Mouse (Mus musculus): ENCODE results near the gene Eepd1. TPM values are rescaled to one million over a fixed set of nuclear protein-coding genes. Genes with fewer than 3 reads are reported as not detected.
"Not testable (repeated sequence)": the region's sequence is repeated elsewhere in the genome, so short reads cannot be mapped to it uniquely, and the experiment has no call there.

Gene Eepd1
- 42.0 and 53.9 TPM in 2 replicates for total RNA-seq (2021)
- long read RNA-seq, transcript Eepd1-201 (8 exons, 2,723 nt) = major isoform, 80 of 85 reads
- long read RNA-seq, partial matches to known transcripts = 2 of 85 reads
- long read RNA-seq, other reads (novel, unspliced or antisense) = 3 of 85 reads

DNA sequence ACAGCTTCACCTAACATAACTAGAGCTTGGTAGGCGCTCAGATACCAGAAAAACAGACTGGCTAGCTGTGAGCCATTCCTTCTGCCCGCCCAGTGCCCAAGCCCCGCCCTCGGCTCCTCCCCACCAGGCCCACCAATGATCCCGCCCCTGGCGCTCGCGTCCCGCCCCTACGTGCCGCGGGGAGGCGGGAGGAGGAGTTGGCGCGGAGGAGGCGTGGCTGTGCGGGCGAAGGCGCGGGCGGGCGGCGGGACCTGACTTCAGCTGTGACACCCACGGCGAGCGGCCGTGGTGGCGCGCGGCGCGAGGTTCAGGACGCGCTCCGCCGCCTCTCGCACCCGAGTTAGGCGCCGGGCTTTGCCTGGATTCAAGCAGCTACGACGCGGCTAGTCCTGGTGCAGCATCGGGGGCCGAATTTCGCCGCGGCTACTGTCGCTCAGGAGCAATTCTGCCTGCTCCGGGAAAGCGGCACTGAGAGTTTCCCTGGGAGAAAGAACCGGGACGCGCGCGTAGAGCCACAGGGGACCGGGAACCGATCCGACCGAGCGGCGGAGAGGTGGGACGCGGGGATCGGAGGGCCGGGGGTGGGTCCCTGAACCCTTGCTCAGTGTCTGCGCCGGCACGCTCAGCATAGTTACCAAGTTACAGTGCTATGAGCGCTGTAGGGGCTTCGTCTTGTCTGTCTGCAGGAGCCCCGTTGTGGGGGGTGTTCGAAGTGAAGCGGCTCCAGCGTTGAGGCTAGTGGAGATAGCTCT lies at the start of gene Eepd1:
Gene Eepd1 (plus strand): TSS at position 204 of the 752 bp plus-strand sequence.
- peak; percentile 99 for DNase-seq

DNA sequence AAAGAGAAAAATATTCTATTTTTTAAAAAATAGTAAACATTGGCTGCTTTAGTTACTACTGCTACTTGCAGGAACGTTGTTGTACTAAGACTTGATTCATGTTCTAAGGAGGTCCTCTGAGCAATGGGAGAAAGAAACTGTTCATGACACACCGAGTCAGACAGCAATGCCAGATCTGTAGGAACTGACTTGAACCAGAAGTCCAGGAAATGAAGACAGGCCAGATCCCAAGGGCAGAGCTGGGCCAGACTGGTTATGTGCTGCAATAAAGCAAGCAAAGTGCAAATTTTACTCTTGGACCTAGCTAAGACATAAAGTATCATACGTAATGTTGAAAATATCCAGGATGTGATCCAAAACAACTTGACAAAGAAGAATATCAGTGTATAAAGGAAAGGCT lies 42.5 kb upstream of the Eepd1 start:
- no peak for DNase-seq

DNA sequence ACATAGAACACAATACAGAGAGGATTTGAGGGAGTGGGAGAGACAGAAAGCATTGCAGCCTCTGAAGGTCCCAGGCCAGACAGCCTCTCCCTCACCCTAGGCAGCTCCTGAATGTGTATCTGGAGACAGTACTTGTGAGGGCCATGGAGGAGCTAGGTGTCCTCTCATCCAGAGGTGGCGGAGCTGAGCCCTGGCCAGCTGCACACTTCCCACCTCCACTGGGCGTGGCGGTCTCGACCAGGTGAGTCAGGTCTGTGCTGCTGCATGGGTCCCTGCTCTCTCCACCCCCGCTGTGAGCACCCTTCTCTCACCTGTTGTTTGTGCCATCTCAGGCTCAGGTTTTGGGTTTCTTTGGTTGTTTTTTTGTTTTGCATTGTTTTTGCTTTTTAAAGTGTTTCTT lies 41.3 kb upstream of the Eepd1 start:
- not testable (repeated sequence) for DNase-seq

DNA sequence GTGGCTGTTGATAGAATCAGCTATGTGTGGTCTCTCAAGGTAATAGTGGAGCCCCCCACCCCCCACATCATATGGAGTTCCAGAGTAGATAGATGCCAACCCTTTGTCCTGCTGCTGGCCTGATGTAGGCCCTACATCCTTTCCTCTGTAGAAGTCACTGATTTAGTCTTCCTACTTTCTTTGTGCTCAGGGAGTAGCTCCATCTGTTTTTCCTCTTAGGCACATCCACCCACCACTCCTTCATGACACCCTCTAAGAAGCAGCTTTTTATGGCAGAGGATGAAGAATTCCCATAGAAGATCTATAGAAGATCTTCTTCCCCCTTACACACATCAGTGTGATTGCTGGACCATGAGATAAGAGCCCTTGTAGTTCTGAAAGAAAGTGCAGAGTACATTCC lies 39.3 kb upstream of the Eepd1 start:
- DNase-seq = no peak

DNA sequence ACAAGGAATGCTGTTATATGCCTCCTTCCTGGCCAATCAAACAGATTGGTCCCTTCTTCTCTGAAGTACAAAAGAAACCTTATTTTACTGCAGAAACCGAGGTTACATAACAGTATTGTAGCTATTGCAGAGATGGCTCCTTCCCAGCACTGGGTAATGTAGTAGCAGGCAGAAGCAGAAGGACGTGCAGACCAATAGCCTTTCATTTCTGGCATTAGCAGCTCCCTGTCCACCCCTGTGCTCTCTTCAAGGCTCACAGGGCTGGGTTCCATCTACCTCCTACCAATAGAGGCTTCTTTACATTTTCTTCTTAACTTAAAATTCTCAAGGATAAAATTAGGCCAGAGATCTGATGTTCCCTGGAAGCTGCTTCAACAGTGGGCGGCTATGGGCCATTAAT lies 38.3 kb upstream of the Eepd1 start:
- DNase-seq = no peak

DNA sequence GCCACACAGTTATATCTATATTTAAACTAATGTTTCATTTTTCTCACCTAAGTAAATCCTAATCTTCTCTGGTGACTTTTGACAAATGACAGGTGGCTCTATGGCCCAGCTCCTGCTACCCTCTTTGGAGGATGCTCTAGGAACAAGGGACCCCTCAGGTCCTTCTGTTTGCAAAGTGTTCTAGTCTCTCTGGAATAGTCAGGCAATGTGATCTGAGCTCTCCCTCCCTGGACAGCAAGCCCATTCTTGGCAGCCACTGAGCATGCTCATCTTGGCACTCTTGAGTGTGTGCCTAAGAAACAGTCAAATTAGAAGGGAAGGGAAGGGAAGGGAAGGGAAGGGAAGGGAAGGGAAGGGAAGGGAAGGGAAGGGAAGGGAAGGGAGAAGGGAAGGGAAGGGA lies 37.8 kb upstream of the Eepd1 start:
- DNase-seq = no peak

DNA sequence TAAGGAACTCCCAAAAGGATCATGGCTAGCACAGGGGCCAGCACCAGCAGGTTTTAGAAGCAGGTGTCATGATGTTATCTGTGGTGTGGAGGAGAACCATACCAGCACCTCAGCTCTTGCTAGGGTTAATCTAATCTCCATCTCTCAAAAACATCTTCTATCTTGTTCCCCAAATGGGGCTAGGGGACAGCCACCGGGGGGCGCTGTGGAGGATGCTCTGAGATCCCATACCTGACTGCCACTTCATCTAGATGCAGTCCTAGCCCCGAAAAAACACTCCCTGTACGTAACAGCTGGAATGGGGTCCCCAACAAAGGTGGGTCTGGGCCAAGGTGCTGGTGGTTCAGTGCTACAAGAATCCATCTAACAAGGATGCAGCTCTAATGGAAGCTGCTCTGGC lies 31.0 kb upstream of the Eepd1 start:
- peak; percentile 14 for DNase-seq

DNA sequence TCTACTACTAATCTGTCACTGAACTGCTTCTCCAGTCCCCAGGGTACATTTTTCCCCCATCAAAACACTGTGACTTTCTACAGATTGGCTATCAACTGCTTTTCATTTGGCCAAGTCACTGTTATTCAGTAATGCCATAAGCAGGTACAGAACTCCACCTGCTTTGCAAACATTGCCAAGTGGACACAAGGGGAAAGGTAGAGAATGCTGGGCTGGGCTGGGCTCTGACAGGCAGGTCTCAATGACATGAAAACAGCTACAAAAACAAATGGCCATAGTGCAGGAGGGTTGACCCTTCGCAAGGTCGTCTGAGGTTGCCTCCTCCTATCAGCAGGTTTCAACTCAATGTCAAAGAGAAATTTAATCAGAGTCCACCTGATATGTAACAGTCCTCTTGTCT lies 26.3 kb upstream of the Eepd1 start:
- DNase-seq = no peak

DNA sequence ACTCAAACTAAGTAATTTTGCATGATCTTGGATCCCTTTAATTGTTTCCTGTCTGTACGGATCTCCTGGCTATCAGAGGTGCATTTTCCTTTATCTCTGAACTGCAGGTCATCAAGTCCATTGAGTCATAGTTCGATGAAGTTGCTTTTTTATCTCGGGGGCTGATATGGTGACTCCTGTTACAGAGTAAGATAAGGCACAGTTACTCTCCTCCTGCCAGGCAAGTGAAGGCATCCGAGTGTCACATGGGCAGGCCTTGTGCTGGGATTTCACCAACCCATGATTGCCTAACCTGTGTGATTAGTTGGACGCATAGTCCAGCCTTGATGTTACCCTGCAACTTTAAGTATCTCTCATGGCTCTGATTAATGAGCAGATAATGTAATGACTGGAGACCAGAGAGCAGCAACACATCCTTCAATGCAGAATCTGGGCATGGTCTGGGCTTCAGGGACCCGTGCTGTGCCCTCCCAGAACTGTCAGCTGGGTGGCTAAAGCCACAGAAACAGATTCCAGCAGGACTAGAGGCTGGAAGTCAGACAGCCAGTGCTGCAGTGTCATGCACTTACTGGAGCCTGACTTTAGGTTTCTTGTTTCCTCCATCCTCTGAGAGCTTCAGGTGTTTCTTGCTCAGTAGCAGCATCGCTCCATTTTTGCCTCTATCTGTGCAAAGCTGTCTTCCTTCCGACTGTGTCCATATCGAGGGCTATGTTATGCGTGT lies 20.4 kb upstream of the Eepd1 start:
- DNase-seq = peak; percentile 55

DNA sequence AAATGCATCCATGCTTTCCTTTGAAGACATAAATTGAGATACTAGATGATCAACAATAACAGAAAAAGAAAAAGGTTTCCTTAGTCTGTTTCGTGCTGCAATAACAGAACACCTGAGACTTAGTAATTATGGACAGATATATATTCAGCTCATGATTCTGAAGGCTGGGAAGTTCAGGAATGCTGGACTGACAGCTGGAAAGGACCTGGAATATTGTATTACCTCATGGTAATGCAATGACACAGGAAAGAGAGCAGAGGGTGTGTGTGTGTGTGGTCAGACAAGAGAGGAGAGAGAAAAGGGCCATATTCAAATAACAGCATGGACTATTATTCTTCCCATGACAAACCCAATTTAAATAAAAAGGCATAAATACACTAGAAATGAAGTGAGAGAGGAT lies 17.0 kb upstream of the Eepd1 start:
- DNase-seq = no peak

DNA sequence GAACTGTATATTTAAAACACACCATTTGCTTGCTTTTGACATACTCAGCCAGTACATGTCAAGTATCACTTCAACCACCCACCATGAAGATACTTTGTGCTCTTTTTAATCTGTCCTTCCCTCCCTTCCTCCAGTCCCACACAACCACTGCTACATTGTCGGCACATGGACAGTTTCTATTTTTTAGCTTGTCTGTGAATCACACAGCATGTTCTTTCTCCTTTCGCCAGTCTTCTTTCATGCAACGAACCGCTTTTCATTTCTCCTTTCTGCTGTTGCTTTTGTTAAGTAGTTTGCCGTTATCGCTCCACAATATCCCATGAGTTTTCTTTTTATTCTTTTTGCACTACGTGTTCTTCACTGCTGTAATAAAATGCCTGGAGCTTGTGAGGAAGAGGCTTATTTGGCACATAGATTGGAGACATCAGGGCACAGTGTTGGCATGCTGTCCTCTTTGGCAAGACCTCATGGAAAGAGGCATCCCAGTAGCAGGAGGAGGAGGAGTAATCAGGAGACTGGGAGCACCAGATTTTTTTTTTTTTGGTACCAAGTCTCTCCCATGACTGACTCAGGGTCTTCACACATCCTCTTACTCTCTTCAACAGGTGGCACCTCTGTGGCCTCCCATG lies 1.8 kb upstream of the Eepd1 start:
- DNase-seq = no peak

DNA sequence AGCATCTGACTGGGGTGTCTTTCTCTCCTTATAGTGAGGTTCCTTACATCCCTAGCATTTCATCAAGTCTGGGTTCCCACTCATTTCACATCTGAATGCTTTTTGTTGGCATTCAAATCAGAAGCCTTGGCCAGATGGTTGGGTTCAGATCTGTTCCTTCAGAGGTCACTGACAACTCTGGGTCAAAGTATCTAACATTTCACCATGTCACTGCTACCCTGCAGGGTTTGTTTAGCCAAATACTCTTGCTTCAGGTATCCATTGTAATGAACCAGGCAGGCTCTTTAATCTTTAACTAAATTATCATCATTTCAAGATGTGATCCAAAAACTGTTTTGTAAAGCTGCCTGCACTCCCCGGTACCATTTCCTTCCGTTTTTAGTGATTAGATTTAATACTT lies 671 bp upstream of the Eepd1 start:
- no peak for DNase-seq

DNA sequence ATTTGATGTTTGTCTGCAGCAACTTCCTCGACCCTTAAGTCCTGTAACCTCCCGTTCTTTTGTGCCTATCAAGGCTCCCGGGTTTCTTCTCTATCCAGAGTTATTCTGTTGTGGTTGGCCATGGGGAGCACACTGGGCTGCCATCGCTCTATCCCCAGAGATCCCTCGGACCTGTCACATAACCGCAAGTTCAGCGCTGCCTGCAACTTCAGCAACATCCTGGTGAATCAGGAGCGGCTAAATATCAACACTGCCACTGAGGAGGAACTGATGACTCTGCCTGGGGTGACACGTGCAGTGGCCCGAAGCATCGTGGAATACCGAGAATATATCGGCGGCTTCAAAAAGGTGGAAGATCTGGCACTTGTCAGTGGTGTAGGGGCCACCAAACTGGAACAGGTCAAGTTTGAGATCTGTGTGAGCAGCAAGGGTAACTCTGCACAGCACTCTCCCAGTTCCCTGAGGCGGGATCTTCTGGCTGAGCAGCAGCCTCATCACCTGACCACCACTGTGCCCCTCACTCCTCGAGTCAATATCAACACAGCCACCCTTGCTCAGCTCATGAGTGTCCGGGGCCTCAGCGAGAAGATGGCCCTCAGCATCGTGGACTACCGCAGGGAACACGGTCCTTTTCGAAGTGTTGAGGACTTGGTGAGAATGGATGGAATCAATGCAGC lies 1.1 kb downstream of the Eepd1 start:
- DNase-seq = peak; percentile 37

DNA sequence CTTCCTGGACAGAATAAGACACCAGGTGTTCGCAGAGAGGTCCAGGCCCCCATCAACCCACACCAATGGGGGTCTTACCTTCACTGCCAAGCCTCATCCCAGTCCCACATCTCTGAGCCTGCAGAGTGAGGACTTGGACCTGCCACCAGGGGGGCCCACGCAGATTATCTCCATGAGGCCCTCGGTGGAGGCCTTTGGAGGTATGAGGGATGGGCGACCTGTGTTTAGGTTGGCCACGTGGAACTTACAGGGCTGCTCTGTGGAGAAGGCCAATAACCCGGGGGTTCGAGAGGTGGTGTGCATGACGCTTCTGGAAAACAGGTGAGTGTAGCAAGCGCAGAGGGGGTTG lies 1.6 kb downstream of the Eepd1 start:
- no peak for DNase-seq

DNA sequence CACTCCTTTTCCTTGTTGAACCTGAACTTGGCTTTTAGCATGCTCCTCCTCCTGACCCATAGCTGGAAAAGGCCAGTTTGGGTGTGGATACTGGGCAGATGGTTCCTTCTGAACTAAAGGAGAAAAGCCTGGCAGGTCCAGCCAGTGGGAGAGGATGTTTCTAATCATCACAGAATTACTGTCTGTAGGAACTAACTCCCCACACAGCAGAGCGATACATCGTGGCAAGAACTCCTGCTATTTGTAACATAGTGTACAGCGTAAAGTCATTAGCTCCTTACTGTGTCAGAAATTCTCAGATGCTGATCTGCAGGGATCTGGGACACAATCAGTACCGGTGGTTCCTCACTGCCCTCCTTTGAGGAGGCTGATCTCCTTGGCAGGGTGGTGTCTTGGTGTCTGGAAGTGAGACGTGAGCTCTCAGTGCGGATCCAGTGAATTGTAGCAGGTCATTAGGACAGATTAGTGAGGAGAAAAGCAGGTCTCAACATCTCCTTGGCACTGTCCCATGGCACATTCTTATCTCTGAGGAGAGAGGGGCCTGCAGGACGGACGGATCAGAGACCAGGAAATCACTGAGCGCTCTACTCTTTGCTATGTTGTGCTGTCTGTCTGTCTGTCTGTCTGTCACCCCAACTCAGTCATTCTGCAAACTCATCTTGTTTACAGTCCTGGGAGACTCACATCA lies 2.7 kb downstream of the Eepd1 start:
- DNase-seq = no peak

DNA sequence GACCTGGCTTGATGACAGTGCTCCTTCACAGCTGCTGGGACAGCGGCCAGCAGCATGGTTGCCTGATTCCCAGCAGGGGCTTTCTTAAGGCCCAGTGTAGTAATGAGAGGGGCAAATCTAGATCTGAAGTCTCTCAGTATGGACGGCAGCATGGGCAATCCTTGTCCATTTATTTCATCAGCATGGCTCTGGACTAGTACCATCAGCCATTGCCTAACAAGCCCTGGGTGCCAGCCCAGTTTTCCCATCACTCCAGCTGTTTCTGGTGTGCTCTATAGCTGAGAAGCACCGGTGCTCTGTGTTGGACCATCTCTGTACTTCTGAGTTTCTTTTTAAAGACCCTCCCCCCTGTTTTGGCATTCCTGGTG lies 3.3 kb downstream of the Eepd1 start:
- DNase-seq = no peak

DNA sequence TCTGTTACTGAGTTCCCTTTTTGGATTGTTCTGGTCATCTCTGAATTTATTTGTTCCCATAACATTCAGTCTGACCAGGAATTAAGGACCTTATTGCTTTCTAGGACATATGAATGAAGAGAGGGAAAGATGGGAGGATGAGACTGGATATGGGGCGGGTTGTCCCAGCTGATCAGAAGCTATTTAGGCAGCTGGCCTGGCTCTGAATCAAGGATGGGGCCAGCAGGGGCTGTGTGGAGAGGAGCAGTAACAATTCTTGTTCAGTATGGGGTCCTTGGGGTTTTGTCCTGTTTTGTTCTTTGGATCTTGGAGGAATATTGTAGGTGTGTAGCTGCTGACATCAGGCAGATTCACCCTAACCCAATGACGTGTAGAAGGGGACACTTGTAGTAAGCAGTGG lies 3.7 kb downstream of the Eepd1 start:
- DNase-seq = no peak

DNA sequence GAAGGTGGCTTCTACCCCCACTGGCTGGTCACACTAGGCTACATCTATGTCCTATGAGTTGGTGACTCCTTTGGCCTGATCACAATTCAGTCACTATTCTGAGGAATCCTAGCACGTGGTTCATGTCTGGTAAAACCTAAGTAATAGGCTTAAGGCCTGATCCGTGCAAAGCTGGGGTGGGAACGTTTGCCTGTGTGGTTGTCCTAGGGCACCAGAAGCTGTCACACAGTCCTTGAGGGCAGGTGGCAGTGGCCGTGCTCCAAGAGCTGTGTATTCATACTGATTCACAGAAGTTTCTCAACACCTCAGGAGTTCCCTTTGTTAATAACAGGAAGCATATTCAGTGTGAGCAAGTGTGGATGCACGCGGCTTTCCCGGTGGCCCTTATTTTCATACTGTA lies 4.1 kb downstream of the Eepd1 start:
- peak; percentile 46 for DNase-seq

DNA sequence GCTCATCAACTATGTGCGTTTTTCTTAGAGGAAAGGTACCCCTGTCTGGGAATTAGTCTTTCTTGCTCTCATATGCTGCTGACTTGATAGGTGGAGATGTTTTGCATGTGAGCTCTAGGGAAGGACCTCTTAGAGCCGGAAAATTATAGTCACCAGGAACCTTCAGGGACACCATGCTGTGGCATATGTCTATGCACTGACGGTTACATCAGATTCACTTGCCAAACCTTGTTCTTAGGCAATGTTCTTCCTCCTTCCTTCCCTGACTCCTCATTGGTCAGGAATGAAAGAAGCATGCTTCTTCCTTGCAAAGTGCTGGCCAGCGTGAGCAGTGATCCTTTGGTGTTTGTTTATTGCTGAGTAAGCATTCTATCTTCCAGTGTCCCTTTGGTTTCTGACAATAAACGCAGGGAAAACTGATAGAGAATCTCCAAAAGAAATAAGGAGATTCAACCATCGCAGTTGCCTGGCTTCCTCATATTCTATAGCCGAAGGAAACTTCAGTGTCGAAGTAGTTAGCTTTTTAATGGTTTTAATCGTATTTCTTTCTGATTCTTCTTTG lies 5.0 kb downstream of the Eepd1 start:
- no peak for DNase-seq

DNA sequence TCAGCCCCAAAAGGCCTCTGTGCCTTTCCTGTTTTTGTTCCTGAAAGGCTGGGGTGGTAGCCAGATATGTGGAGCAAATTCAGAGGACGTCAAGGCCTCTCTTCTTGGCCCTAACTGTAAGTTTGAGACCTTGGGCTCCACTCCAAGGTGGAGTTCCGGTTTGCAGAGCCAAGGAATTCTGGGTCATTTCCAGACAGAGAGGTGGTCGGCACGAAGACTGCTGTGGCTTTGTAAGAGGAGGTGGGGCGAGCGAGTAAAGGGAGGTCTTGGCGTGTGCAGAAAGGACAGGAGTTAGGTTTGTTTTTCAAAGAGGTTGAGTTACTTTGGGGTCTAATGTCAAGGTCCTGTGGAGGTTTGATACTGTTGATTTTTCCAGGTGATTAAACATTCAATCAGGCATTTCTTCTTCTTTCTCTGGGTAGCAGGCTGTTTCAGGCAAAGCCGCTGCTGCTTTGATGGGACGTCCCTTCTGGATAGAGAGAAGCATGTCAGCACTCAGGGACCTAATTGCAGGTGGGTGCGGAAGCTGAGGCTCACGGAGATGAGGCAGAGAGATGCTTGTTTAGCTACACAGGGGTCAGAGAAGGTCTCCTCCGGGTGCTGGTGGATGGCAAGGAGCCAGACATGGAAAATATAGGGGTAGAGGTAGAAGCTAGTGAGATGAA lies 6.2 kb downstream of the Eepd1 start:
- DNase-seq = peak; percentile 62

DNA sequence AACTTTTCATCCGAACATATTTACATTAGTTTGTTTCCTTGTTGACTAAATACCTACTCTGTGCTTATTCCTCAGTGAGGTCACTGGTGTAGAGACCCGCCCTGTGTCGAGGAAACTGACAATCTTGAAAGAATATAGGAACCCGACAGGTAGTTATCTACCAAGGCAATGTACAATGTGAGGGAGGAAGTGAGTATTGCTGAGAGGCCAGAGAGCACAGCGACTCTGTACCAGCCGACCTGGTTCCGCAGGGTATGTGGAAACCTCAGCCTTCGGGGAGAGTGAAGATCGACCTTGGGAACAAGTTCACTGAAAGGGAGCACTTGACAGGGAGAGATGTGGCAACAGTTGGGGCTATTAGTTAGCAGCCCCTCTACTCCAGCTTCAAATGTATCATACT lies 7.2 kb downstream of the Eepd1 start:
- no peak for DNase-seq
